Mouse (Mus musculus): ENCODE measurements around the gene E2f6.

- TF ChIP-seq CTCF (IDR thresholded peaks at IDR 0.05) (no peak), EP300 (IDR thresholded peaks at IDR 0.05; ENCODE audit: insufficient read depth, low read depth, low read length) (no peak), POLR2A (IDR thresholded peaks at IDR 0.05; ENCODE audit: insufficient read depth, low read depth, low read length) (no peak)
Measured at GRCm38 (mm10) chr12:16764776-16765445, 45.9 kb upstream of the E2f6 start.

Measured in heart, adult 2 months (tissue).